Mouse (Mus musculus) brain, adult 2 months (tissue): ENCODE measurements around the gene Hmgb4.

Experiments
- DNase-seq: peaks from one replicate; pipeline ENCODE4 v3.0.0; 2011; ENCODE audit warnings: low read depth, low spot score

Gene Hmgb4

DNA sequence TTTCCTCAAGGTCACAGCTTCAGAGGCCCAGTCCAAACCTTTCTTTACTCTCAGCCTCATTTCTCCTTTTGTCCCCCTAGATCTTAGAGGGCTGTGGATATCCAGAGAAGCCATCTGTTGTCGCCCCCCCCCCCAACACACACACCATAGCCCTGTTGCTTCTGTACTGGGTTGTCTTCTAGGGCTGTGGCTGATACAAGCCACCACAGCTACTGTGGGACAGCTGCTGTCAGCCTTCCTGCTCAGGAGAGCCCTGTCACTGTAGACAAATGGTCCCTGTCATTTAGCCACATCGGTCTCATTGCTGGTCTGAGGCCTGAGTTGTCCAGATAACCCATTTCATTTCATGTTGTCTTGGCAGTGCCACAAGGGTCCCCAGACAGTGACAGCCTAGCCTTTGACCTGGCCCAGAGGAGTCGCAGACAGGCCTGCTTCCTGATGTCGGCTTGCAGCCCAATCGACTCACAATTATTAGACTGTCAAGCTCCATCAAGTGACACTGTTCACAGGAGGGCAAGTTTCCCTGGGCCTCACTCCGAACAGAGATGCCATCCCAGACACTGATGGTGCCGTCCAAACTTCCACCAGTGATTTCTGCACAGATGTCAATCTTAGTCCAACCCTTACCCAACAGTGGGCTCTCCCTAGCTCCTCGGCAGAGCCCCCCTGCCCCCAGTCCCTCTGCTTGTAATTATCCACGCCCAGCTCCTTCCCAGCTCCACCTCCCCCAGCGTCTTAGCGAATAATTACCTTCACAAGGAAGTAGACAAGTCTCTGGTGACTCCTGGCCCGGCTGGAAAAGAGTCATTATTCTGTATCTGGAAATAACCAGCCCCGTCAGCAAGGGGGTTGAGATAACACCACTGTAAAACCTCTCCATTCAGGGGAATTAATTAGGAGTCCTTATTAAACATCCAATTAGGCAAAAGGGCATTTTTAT lies 33.1 kb downstream of the Hmgb4 start:
- no peak for DNase-seq

DNA sequence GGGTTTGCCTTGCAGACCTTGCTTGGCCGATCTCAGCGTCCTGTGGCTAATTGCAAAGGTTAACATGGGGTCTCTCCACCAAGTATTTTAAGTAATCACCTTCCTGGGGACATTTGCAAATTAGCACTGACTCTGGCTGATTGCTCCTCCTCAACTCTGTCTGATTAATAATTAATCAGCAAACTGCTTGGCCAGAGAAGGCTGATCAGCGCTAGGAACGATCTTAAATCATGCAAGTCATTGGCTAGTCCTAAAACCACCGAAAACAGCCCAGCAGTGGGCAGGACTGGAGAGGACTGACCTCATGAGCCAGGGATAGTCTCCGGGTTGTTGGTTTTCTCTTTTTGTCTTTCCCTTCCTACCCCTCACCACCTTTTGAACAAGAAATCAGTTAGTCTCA lies 36.3 kb downstream of the Hmgb4 start:
- DNase-seq, result no peak

DNA sequence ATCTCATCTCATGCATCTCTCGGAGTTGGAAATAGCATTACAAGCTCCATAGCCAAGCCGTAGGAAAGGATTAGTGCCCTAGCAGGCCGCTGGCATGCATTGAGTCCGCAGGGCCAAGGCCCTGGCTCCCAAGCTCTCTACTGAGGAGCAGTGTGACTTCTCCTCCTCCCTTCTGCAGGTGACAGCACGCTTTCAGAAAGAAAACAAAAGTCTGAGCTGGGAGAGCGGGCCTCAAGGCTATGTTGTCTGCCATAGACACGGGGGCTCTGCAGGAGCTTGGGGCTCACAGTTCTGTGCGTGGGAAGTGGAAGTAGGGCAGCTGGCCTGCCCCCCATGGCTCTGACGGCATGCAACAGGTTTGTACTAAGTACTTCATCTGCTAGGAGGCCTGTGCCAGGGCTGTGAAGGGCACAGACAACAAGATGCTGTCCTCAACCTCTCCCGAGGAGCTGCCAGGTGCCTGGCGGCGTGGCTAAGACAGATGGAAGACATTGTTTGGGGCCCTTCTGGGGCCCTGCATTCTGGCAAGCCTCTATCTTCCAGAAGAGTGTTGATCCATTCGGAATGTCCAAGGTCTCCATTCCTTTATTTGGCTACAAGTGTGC lies 42.7 kb downstream of the Hmgb4 start:
- peak; percentile 96 for DNase-seq
